Mouse (Mus musculus) liver (tissue): ENCODE data around the gene Nhlh1.
A peak's percentile ranks its signal among the peaks of the same experiment; 100 is the strongest.

Experiments
- DNase-seq: peaks from one replicate; pipeline ENCODE4 v3.0.0-alpha.2; 2020; ENCODE audit warnings: mixed read lengths

Nhlh1 gene

DNA sequence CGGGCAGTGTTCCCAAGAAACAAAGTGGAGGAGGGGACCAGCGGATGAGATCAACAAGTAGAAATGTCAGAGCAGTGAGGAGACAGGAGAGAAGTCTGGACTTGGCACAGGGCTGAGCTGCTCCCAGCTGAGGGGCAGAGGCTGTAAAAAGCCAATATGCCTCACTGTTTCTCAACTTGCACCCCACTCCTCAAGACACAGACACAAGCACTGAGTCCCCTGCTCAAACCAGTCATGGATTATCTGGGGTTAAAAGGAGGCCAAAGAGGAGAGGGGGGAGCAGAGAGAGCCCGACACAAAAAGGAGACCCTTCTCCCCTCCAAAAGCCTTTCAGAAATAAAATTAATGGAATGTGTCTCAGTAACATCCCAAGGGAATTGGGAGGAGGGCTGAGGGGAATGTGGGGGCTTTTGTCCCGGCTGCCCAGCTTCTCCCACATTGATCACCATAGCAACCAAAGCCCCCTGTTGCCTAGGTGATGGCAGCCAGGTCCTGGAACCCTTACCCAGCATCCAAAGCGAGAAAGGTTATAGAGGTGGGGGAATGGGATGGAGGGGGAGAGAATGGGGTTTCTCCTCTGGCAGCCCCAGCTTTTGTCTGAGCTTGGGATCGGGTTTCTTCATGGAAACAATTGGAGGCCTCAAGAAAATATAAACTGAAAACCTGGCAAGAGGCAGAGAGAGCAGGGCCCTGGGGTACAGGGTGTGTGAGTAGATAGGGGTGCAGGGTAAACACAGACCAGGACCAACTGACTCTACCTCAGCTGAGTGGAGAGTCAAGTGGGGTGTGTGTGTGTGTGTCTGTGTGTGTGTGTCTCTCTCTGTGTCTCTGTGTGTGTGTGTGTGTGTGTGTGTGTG, 40.5 kb downstream of the Nhlh1 start:
- DNase-seq: no peak

DNA sequence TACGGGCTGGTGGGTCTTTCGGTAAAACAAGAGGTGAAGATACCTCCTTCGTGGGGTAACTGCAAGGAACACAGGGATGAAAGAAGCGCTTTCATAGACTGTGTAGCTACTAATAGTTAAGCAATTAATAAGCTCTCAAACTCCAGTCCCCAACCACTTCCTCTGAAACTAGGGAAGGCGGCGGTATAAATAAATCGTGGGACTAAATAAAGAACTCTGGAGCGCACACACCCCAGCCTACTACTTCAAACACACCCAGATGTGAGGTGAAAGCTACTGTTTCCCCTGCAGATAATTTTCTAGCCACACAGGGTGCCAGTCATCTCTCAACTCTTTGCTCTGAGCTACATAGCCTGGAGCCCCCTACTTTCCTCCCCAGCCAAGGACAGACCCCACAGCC, 41.3 kb downstream of the Nhlh1 start:
- DNase-seq: no peak

GRCm38 (mm10) chr1:172015312-172015939, 41.9 kb downstream of the Nhlh1 start:
- DNase-seq: no peak

- no peak for DNase-seq
Measured at GRCm38 (mm10) chr1:172014771-172015170, 42.6 kb downstream of the Nhlh1 start.

DNA sequence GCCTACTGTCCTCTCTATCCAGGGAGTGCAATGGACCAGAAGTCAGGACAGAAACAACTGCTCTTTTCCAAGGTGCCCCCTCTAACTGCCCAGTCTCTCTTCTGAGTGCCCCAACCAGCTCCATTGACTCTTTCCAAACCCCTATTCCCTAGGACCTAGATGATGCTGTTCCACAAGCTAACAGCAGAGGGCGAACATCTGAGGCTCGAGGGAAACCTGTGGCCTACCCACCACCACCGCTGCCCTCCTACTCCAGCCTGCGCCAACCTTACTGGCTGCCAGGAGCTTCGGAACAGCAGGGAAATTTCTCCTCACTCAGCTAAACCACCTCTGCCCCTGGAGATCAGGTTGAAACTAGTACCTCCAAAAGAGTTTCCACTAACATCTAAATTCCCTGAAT, 45.3 kb downstream of the Nhlh1 start:
- DNase-seq: peak; percentile 56

GRCm38 (mm10) chr1:172010042-172010824, 47.1 kb downstream of the Nhlh1 start:
- DNase-seq: no peak

DNA sequence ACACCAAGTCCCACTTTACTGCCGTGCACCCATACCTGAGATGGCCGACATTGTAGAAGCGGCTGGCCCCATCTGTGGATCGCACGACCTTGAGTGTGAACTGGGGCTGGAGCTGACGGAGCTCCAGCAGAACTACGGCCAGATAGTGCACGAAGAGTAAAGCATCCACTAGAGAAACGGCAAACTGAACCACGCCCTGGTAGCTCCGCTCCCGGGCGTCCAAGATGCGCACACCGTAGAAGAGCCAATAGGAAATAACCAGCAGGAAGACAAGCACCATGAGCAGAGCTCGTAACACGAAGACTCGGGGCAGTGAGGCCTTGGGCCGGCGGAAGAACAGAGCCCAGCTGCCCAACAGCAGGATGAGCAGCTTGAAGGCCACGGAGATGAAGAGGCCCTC, 48.0 kb downstream of the Nhlh1 start:
- DNase-seq: no peak

- DNase-seq: no peak
Measured at GRCm38 (mm10) chr1:172008351-172008750, 49.0 kb downstream of the Nhlh1 start.

DNA sequence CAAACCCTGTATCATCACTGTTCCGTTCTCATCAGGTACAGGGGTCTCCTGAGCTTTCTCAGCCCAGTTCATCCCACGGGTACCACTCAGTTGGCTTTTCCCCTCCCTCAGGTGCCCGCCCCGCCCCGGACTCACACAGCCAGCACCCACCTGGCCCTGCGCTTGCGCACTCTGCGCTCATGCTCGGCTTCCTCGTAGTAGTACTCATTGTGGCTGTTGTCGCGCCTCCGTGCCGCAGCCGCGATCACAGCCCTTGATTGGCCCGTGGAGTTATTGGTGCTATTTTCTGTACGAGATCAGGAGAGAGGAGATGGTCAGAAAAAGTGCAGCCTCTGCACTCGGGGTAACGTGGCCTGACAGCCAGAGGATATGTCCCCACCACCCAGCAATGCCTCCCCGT, 49.6 kb downstream of the Nhlh1 start:
- DNase-seq: no peak
